Mouse (Mus musculus) left cerebral cortex, adult 9 months (tissue): ENCODE results near the gene Iltifb.
"Not testable (repeated sequence)": the region's sequence is repeated elsewhere in the genome, so short reads cannot be mapped to it uniquely, and the experiment has no call there.

Experiments used
- DNase-seq, 2 experiments: peaks; one replicate each; pipeline ENCODE4 v3.0.0; 2022; ENCODE audit warnings: low spot score in 2 of 2

Iltifb gene

GRCm38 (mm10) chr10:118294938-118295337 lies at the start of gene Iltifb:
TSS of gene Iltifb (minus strand) at chr10:118295038.
- DNase-seq: no peak

- not testable (repeated sequence) for DNase-seq
These were observed 48.3 kb upstream of the Iltifb start, which contains the start of gene Gm9046 for GRCm38 (mm10) chr10:118343155-118343554. TSS of gene Gm9046 (minus strand) at chr10:118343255.

GRCm38 (mm10) chr10:118337731-118338130 lies 42.9 kb upstream of the Iltifb start, which contains the start of gene Gm9045:
TSS of gene Gm9045 (minus strand) at chr10:118337831.
- DNase-seq: not testable (repeated sequence)

DNA sequence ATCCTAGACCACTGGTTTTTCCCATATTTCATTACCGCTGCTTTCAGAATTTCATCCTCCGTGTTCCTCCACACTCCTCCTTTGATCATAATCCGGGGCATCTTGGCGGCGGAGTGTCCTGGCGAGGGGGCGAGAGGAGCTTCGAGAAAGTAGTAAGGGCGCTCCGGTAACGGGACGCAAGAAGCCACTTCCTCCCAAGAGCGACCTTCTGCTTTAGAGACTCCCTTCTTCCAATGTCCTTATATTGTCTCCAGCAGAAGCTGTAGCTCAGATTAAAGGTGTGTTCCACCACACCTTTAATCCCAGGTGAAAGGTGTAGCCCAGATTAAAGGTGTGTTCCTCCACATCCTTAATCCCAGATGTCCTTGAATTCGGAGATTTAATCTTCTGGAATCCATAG lies 37.5 kb upstream of the Iltifb start, which contains the start of gene Gm9044:
Gene Gm9044 (minus strand): TSS at position 101 of the 400 bp plus-strand sequence.
- not testable (repeated sequence) for DNase-seq

DNA sequence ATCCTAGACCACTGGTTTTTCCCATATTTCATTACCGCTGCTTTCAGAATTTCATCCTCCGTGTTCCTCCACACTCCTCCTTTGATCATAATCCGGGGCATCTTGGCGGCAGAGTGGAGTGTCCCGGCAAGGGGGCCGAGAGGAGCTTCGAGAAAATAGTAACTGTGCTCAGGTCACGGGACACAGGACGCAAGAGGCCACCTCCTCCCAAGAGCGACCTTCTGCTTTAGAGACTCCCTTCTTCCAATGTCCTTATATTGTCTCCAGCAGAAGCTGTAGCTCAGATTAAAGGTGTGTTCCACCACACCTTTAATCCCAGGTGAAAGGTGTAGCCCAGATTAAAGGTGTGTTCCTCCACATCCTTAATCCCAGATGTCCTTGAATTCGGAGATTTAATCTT lies 32.0 kb upstream of the Iltifb start, which contains the start of gene Gm9040:
Gene Gm9040 (minus strand): TSS at position 101 of the 400 bp plus-strand sequence.
- DNase-seq: not testable (repeated sequence)

GRCm38 (mm10) chr10:118319024-118319423 lies 24.2 kb upstream of the Iltifb start:
- no peak for DNase-seq

GRCm38 (mm10) chr10:118302133-118302532 lies 7.3 kb upstream of the Iltifb start:
- not testable (repeated sequence) for DNase-seq

GRCm38 (mm10) chr10:118283016-118283415 lies 11.8 kb downstream of the Iltifb start:
- DNase-seq: not testable (repeated sequence)

GRCm38 (mm10) chr10:118282565-118282964 lies 12.3 kb downstream of the Iltifb start:
- not testable (repeated sequence) for DNase-seq

DNA sequence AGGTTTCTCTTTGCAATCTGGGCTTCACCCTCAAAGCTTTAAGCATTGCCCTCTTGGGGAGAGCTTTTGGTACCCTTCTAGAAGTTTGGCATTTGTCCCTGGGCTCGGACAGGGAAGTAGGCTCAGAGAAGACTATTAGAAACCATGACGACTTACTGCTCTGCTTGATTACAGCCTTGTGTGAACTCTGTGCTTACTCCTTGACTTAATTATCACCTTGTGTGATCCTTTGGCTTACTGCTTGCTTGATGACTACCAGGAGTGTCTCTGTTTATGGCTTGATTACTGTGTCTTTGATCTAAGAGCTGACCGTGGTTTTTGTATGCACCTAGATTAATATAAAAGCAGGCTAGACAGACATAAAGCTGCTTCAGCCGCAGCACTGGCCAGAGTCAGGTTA lies 16.8 kb downstream of the Iltifb start:
- not testable (repeated sequence) for DNase-seq

- DNase-seq: not testable (repeated sequence)
These were observed 23.4 kb downstream of the Iltifb start for GRCm38 (mm10) chr10:118271416-118271815.

- DNase-seq: not testable (repeated sequence)
These were observed 26.0 kb downstream of the Iltifb start for GRCm38 (mm10) chr10:118268812-118269211.

- DNase-seq: not testable (repeated sequence)
These were observed 36.5 kb downstream of the Iltifb start, which contains the start of gene Gm32802 for GRCm38 (mm10) chr10:118258388-118258787. TSS of gene Gm32802 (plus strand) at chr10:118258688.

DNA sequence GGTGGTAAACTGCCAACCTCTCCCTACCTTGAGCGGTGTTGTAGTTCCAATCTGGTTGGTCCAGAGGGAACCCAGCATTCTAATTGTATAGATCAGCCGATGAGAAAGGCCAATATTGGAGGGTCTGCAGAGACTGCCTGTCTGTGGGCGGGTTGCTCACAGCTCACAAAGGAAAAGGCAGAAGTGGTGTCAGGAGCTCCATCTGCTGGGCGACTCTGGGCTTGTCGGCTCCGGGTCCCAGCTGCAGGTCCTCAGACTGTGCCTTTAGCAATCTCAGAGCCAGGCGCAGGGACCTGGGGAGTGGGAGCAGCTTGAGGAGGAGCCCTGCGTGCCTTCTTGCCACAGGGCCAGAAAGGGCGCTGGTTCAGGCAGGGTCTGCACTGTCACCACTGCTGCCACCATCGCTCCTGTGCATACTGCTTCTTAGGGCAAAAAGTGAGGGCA lies 44.0 kb downstream of the Iltifb start:
- DNase-seq: peak in 1 of 2 experiments; percentile 23

DNA sequence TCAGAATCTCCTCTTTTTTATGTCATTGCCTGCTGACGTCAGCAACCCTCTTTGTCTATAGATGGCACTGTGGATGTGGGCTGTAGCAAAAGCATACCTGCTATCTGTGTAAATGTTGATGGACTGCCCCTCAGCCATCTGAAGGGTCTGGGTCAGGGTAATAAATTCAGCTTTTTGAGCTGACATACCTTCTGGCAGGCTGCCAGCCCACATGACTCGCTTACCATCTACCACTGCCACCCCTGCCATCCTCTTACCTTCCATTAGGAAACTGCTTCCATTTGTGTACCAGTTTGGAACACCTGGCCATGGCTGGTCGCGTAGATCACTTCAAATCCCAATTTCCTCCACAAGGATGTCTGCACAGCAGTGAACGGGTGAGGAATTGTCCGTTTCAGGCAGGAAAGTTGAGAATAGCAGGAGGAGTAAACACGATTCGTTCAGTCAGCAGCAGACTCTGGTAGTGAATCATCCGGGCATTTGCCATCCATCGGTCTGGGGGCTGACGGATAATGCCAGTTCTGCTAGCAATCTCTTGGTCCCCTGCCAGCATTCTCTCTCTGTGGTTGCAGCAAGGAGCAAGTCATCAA lies 45.7 kb downstream of the Iltifb start:
- peak in 1 of 2 experiments; percentile 10 for DNase-seq

- not testable (repeated sequence) for DNase-seq
These were observed 54.2 kb downstream of the Iltifb start, which contains the start of gene Gm32717 for GRCm38 (mm10) chr10:118240680-118241079. TSS of gene Gm32717 (minus strand) at chr10:118240780.
